Mouse (Mus musculus) left cerebral cortex, adult 6 months (tissue): ENCODE results near the gene Top3b. TPM values are rescaled to one million over a fixed set of nuclear protein-coding genes. Genes with fewer than 3 reads are reported as not detected.

Source experiments
- long read RNA-seq, 2 experiments: library from polyadenylated mRNA; unstranded; transcript quantifications; one replicate each; pipeline ENCODE4 v2.0.0; 2019 to 2020
- polyA plus RNA-seq: library from polyadenylated mRNA; unstranded; fragments of <200 nt; fragmentation: Nextera tagmentation; gene quantifications from 2 replicates; pipeline ENCODE4 v1.2.3, GENCODE M21; 2021

The Top3b gene
- 18.1 and 25.3 TPM in 2 replicates for polyA plus RNA-seq
- long read RNA-seq, experiment 1, transcript Top3b-201 (18 exons, 3,073 nt), result major isoform, 39 of 117 reads
- long read RNA-seq, experiment 1, partial matches to known transcripts, result 11 of 117 reads
- long read RNA-seq, experiment 1, other reads (novel, unspliced or antisense), result 63 of 117 reads
- long read RNA-seq, experiment 2, partial matches to known transcripts, result 14 of 31 reads
- long read RNA-seq, experiment 2, other reads (novel, unspliced or antisense), result 15 of 31 reads

GRCm38 (mm10) chr16:16870617-16871331 lies at the start of gene Top3b, which contains the start of gene Vpreb1:
Gene Top3b, plus strand, starts transcription at chr16:16870736.
Gene Vpreb1, minus strand, starts transcription at chr16:16870843.

GRCm38 (mm10) chr16:16828757-16829615 lies 41.5 kb upstream of the Top3b start, which contains the start of gene Spag6l:
Gene Spag6l, minus strand, starts transcription at chr16:16829456.

GRCm38 (mm10) chr16:16863978-16864377 lies 6.6 kb upstream of the Top3b start, which contains the start of gene Igll1:
Gene Igll1, minus strand, starts transcription at chr16:16863985.

GRCm38 (mm10) chr16:16896382-16897055 lies 26.0 kb downstream of the Top3b start, which contains the start of gene Ppm1f:
Gene Ppm1f, plus strand, starts transcription at chr16:16896469.

Other genes with a start within 250 kb of the Top3b start
- not detected in 2 replicates for gene Olfr19, start 194.3 kb upstream of the Top3b start, polyA plus RNA-seq
- gene Spag6l, start 41.3 kb upstream of the Top3b start, polyA plus RNA-seq, result 6.6 and 8.1 TPM in 2 replicates
- not detected in 2 replicates for gene Igll1, start 6.8 kb upstream of the Top3b start, polyA plus RNA-seq
- gene Vpreb1, start 107 bp downstream of the Top3b start, polyA plus RNA-seq, result 0.38 and 0.88 TPM in 2 replicates
- gene Ppm1f, start 25.7 kb downstream of the Top3b start, polyA plus RNA-seq, result 6.7 and 7.4 TPM in 2 replicates
- 86.4 and 162 TPM in 2 replicates for gene Mapk1, start 112.6 kb downstream of the Top3b start, polyA plus RNA-seq
- 19.7 and 31.3 TPM in 2 replicates for gene Ypel1, start 199.0 kb downstream of the Top3b start, polyA plus RNA-seq
- gene Ppil2, start 240.5 kb downstream of the Top3b start, polyA plus RNA-seq, result 66.5 and 80.4 TPM in 2 replicates